Mouse (Mus musculus) B cell, adult (primary cell): ENCODE measurements around the gene Tigd4. TPM values are rescaled to one million over a fixed set of nuclear protein-coding genes. Genes with fewer than 3 reads are reported as not detected.

Source experiments
- total RNA-seq: library from RNA; stranded (reverse); gene quantifications from 4 replicates; pipeline ENCODE4 v1.2.4, GENCODE M21; 2023; ENCODE audit not compliant: inconsistent age

Gene Tigd4
- total RNA-seq = not detected in 4 replicates

DNA sequence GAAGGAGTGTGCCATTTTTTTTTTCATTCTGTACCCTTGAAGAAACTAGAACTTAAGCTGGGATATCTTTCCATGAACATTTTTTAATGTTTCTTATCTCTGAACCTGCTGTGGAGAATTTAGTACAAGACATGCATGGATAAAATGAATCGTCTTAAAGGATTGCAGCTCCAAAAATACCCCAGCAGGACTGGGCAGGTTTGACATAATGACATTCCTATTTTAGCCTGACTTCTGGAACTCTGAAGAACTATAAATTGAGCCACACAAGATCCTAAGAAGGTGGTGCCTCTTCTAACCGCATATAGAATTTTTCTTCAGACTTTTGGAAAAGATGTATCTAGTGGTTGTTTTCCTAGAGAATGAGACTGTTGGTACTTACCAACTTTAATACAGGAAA is at the start of gene Tigd4:
Gene Tigd4 (plus strand): TSS at position 301 of the 400 bp plus-strand sequence.

DNA sequence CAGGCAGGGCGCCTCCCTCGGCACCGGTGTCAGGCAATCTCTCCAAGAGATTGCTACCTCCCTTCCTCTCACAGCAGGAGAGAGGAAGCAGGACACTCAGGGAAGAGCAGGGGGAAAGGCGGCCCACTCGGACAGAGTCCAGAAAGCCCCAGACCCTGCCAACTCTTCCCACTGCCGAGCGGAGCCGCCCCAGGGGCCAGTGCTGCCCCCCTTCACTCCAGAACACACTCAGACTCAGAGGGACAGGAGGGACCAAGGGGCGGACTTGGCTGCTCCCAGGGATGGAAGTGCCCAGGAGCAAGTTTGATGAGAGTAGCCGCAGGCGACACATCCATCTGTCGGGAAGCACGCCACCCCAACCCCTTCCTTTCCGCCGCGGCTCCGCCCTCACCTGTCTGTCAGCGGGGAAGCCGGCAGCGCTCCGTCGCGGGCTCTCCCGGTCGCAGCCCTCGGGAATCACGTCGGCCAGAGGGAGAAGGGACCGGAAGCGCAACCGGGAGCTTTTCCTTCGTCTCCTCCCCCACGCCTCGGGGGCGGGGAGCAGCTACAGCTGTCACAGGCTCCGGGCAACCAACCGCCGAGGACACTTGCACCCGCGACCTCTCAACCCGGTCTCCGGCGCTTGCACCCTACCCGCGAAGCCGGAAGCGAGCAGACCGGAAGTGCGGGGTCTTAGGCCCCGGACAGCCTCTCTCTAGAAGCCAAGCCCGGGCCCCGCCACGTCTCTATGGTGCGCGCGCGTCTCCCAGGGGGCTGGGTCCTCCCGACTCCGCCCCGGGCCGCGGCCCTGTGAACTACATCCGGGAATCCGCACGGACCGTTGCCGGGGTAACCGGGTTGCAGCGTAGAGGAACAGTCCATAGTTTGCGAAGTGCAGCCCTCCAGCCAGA is 11.1 kb upstream of the Tigd4 start, which contains the start of gene Arfip1:
Gene Arfip1 (minus strand): TSS at position 603 of the 890 bp plus-strand sequence.

Other genes starting within 250 kb of the Tigd4 start
- gene Fhdc1, start 113.1 kb upstream of the Tigd4 start, total RNA-seq = 0.30 to 1.7 TPM in 2 of 4 replicates, not detected in the others
- gene Arfip1, start 10.9 kb upstream of the Tigd4 start, total RNA-seq = 30.4 to 33.1 TPM (median 31.6 TPM) in 4 replicates
- gene Tmem154, start 72.6 kb downstream of the Tigd4 start, total RNA-seq = 35.5 to 47.2 TPM (median 43.2 TPM) in 4 replicates
- gene Fbxw7, start 221.7 kb downstream of the Tigd4 start, total RNA-seq = 31.3 to 35.0 TPM (median 32.6 TPM) in 4 replicates